Mouse (Mus musculus) liver (tissue): ENCODE measurements at regions not wholly inside any gene's neighbourhood (a gene's known extent, or its start where the extent isn't known, plus 50 kb on each side); places are given as distances from the start of the nearest gene placed in this dataset.
A peak's percentile ranks its signal among the peaks of the same experiment; 100 is the strongest.
"Not testable (repeated sequence)": the region's sequence is repeated elsewhere in the genome, so short reads cannot be mapped to it uniquely, and the experiment has no call there.

Source experiments
- DNase-seq: peaks from one replicate; pipeline ENCODE4 v3.0.0-alpha.2; 2020; ENCODE audit warnings: mixed read lengths

DNA sequence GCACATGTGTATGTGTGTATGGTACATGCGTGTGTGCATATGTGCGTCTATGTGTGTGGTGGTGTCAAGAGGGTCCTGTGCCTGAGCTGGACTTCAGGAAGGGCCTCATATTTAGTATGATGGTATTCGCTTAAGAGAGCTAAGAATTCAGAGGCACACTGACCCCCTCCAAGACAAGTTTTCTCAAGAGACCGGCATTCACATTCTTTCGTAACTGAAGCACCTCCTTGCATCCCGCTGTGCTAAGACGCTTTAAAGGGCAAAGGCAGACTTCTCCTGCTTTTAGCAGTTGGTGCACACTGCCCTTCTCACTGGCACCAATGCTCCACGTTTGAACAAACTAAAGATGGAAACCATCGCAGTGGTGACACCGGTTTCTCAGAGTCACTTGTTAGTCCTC, 110.3 kb upstream of the Shb start:
- DNase-seq: no peak

DNA sequence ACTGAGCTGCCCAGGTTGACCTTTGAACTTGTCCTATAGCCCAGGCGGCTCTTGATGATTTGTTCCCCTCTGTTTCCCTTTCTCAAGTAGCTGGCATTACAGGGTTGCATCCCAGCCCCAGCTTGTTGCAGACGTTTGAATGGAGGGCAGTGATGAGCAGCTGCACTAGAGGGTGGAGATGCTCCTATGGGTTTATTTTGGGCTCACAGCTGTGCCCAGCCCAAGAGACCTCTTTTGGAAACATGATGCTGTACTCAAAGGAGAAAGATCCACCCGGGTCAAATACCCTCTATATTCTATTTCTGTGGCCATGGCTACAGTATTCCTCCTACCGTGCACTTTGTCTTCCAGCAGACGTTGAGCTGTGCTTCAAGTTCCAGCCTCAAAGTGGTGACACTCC, 109.0 kb upstream of the Shb start:
- DNase-seq: no peak

GRCm38 (mm10) chr4:45640713-45641112, 108.4 kb upstream of the Shb start:
- DNase-seq: no peak

GRCm38 (mm10) chr4:45639397-45640034, 107.2 kb upstream of the Shb start:
- no peak for DNase-seq

DNA sequence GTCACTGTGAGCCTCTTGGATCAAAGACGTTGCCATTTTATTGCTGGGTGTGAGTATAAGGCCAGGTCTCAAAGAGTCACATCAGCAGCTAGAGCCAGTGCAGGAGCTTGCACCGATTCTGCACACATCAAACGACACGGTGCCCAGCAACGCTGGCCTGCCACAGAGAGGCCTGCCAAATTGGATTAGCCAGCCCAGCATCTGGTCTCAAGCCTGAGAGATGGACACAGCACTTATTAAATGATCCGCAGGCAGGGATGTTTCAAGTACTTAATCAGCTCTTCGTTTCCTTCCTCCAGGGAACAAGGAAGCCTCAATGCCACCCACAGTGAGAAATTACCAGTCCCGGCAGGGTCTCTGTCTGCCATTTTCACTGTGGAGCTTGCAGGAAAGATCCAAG, 106.1 kb upstream of the Shb start:
- no peak for DNase-seq

DNA sequence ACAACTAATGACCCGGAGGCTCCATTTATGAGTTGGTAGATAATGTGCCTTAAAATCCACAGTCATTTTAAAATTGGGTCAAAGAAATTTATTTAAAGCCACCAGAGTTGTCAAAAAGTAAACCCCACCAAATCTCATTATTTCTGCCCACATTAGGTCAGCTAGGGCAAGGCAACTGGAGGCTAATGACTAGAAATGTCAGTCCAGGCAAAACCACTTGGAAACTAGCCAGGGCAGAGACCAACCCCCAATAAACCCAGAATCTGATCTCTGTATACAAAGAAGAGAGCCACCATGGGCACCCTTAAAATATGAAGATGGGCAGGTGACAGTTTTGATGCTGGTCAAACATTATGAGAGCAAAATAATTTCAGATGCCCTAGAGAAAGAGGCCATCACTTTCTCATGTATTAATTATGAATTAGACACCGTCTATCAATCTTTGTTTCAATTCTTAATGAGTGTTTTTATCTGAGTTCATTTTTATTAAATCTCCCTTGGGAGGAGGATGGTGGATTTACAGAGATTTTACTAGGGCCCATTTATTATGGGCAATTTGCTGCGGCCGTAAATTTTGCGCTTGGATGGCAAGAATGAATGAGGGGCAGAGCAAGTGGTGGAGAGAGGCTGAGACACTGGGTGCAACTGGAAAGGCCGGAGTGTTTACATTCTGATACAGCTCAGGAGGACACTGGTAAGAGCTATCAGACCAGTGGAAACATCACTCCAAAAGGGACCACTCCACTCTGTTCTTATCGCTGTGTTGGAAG, 99.2 kb upstream of the Shb start:
- no peak for DNase-seq

DNA sequence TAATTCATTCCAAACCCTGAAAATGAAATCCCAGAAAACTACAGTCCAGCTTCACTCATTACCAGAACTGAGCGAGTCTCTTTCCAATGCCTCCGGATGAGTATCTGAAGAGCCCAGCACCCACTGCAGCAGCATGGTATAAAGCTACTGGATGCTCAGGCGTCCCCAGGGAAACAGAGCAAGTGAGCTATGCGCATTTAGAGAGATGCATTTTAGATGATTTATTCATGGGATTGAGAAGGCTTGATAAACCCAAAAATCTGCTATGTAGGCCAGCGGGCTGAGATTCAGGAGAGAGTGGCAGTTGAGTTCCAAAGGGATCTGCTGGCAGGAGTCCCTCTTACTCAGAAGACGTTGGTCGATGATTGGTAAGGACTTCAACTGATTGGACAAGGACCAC, 93.4 kb upstream of the Shb start:
- no peak for DNase-seq

GRCm38 (mm10) chr4:45622017-45622416, 89.7 kb upstream of the Shb start:
- DNase-seq: no peak

DNA sequence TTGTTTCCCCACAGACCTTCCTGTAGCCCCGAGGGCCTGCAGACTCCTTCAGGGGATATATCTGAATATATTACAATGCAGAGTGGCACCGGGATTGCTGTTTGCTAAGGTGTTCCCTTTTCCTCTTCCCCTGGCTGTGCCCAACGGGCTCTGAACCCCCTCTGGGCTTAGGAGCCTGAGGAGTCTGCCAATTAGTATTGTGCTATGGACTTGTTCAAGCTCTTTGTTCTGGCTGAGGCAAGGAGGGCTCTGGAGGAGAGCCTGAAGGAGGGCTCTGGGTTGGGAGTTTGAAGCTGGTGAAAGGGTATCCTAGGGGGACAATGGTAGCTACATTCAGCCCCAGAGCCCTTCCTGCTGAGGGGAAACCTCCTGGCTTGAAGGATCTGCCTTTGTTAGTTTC, 84.9 kb upstream of the Shb start:
- DNase-seq: no peak

GRCm38 (mm10) chr4:45613498-45613897, 81.2 kb upstream of the Shb start:
- not testable (repeated sequence) for DNase-seq

- peak; percentile 73 for DNase-seq
Measured at GRCm38 (mm10) chr4:45612132-45612531, 79.9 kb upstream of the Shb start.

- peak; percentile 26 for DNase-seq
Measured at GRCm38 (mm10) chr4:45610937-45611336, 78.7 kb upstream of the Shb start.

GRCm38 (mm10) chr4:45606578-45606977, 74.3 kb upstream of the Shb start:
- DNase-seq: no peak

- no peak for DNase-seq
Measured at GRCm38 (mm10) chr4:45605681-45606080, 73.4 kb upstream of the Shb start.

DNA sequence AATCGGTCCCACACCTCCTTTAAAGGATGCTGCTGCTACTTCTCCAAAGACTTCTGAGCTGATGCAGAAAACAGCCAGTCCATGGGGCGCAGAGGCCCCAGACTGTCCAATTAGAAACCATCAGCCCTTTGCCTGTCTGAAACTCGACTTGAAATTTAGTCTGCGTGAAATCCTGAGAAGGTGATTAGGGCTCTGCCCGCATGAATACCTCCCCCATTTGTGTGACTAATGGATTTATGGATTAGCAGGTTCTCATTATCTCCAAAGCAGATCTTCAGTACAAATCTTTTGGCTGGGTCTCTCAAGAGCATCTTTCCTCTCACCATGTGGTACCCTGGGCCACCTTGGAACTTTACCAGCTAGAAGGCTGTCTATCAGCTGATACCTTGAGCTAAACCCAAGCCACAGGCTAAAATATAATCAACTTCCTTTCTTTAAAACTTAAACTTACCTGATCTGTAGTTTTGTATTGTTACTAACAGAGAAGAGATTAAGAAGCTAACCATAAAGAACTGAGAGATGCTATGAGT, 72.1 kb upstream of the Shb start:
- no peak for DNase-seq

DNA sequence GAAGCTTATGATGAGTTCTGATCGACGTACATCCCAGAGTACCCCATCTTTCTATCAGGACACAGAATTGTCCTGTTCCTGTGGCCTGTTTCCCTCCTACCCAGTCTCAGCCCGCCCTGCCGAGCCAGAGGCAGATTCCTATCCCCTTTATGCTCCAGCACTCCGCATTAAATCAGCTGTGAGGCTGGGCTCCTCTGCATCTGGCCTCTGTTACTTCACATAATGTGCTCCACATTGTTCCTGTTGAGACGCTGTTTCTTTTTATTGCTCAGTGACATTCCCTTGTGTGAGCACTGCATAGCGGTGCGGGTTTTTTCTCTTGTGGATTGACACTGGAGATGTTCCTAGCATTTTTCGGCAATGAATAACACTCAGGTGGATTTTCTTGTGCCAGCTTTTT, 68.2 kb upstream of the Shb start:
- DNase-seq: no peak

DNA sequence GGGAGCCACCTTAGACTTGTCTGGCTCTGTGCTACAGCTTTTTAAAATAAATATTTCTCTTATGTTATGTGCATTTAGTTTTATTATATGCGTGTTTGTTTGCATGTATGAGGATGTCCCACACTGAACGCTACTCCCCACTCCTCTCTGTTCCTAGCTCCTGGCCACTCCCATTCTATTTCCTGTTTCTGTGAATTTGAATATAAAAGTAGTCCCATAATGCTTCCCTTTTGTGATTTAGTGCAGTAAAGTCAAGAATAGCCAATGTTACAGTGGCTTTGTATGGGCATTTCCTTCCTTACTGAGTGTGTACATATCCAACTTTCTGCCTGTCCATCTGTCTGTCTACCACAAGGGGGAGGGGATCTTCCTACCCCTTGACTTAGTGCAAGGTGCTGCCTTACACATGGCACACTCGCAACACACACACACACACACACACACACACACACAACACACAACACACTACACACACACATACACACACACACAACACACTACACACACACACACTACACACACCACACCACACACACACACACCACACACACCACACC, 61.2 kb upstream of the Shb start:
- DNase-seq: no peak

- DNase-seq: no peak
Measured at GRCm38 (mm10) chr4:45592766-45593165, 60.5 kb upstream of the Shb start.

- no peak for DNase-seq
Measured at GRCm38 (mm10) chr4:45591405-45592315, 59.4 kb upstream of the Shb start.

DNA sequence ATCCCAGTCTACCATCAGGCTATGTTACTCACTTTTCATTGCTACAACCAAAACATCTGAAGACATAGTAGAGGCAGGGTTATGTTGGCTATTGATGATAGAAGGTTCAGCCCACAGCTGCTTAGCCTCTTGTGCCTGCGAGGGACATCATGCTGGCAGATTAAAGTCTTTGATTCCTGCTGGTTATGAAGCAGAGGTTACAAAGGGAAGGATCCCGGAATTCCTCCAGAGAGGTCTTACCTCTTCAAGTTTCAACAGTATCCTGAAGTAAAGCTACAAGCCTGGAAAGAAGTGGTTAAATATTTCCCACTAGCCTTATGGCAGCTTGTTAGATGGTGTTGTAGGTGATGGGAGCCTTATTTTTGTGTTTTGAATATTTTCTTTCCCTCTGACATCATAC, 58.6 kb upstream of the Shb start:
- no peak for DNase-seq

- DNase-seq: no peak
Measured at GRCm38 (mm10) chr4:45588322-45588721, 56.1 kb upstream of the Shb start.

DNA sequence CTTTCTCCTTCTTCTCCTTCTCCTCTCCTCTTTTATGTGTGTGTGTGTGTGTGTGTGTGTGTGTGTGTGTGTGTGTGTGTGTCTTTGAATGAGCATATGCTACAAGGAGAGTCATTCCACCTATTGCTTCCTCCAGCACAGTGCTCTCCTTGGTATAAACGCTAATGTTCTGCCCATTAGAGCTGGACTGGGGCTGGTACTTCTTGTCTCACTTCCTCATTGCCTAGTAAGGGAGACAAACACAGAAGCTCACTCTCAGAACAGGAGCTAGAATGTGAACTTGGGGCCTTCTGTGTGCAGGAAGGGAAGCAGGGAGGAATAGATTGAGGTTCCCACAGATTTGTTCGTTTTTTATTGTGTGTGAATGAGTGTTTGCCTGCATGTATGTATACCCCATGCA, 54.9 kb upstream of the Shb start:
- DNase-seq: no peak

GRCm38 (mm10) chr4:45586310-45586709, 54.0 kb upstream of the Shb start:
- DNase-seq: no peak
